In genomic region chr14:75565534-75566140, GRCm38 (mm10) we compare ENCODE assay signal across 9 mouse cellular contexts. TPM values are rescaled to one million over a fixed set of nuclear protein-coding genes. Genes with fewer than 3 reads are reported as not detected.
DNase-seq lines count a peak whose midpoint lies in the region; ATAC-seq and TF ChIP-seq lines count a peak whose summit lies in the region.
"Had no signal": no experiment of that assay in that cellular context is flagged by ENCODE, and none has a peak within 500 bp of the region (broad histone marks: within the 10 kb centered on the region; RNA-seq: fewer than 3 reads in every experiment).

No protein-coding gene starts in this region.

- H3K9me3 ChIP-seq in kidney, embryonic 14.5 days (ENCODE audit: control insufficient read depth, low read length): no peaks in the 10 kb centered on the region
- H3K9me3 ChIP-seq in lung, embryonic 14.5 days (ENCODE audit: low read depth, low read length): no peaks in the 10 kb centered on the region

- no peak overlapping the region for H3K27ac ChIP-seq in kidney, embryonic 14.5 days (ENCODE audit: low read depth, low read length)
- no peak overlapping the region for H3K27ac ChIP-seq in lung, embryonic 14.5 days (ENCODE audit: low read depth)

- no peak overlapping the region for H3K9ac ChIP-seq in kidney, embryonic 14.5 days (ENCODE audit: low read depth, low read length)
- H3K9ac ChIP-seq in lung, embryonic 14.5 days: no peak overlapping the region

- H3K36me3 ChIP-seq in kidney, embryonic 14.5 days (ENCODE audit: control insufficient read depth, insufficient read depth, low read length): no peaks in the 10 kb centered on the region
- H3K36me3 ChIP-seq in lung, embryonic 14.5 days (ENCODE audit: insufficient read depth): no peaks in the 10 kb centered on the region

- no peak overlapping the region for H3K4me2 ChIP-seq in kidney, embryonic 14.5 days (replicated peaks; ENCODE audit: low read depth, low read length)
- no peak overlapping the region for H3K4me2 ChIP-seq in lung, embryonic 14.5 days

- ATAC-seq in kidney, embryonic 14.5 days (ENCODE audit: low FRiP score, low TSS enrichment): peak; percentile 24; the same call in 1 of the 2 replicates
- peak; percentile 44; the same call in 1 of the 2 replicates for ATAC-seq in lung, embryonic 14.5 days (ENCODE audit: insufficient read depth)

- 74% methylated on average over 14 of the region's 14 CpGs for WGBS in kidney, embryonic 14.5 days
- 68% methylated on average over 14 of the region's 14 CpGs for WGBS in lung, embryonic 14.5 days

- H3K4me1 ChIP-seq in kidney, embryonic 14.5 days (ENCODE audit: control insufficient read depth, insufficient read depth, low read length): no peaks in the 10 kb centered on the region
- H3K4me1 ChIP-seq in lung, embryonic 14.5 days (ENCODE audit: insufficient read depth): no peaks in the 10 kb centered on the region

- H3K27me3 ChIP-seq in kidney, embryonic 14.5 days (ENCODE audit: control insufficient read depth, insufficient read depth, low read length): no peaks in the 10 kb centered on the region
- no peaks in the 10 kb centered on the region for H3K27me3 ChIP-seq in lung, embryonic 14.5 days (ENCODE audit: insufficient read depth, low read length)

- H3K4me3 ChIP-seq in kidney, embryonic 14.5 days (ENCODE audit: low read length): no peak overlapping the region
- H3K4me3 ChIP-seq in lung, embryonic 14.5 days (ENCODE audit: low read depth, low read length): no peak overlapping the region

- peak; percentile 78 for DNase-seq in adrenal gland, postnatal 14 days
- DNase-seq in cerebellum, adult 11 months: peak; percentile 89
- DNase-seq in frontal cortex, postnatal 36 days (ENCODE audit: low spot score in 2 of 2): peak; percentile 25 to 39
- DNase-seq in lung, embryonic 14.5 days: peak; percentile 57
- peak; percentile 84 for DNase-seq in retina, postnatal 1 day
- no peak for DNase-seq in B cell, adult 2 months

- no peak for TF ChIP-seq CTCF in lung, embryonic 14.5 days (IDR thresholded peaks at IDR 0.05; ENCODE audit: low read depth)

RNA-seq across cellular contexts. Expression of gene Spert, which starts 27.3 kb away (rescaled TPM):
- not detected in 2 replicates for total RNA-seq in adrenal gland, postnatal 14 days (2021)
- not detected in 2 replicates for polyA plus RNA-seq in kidney, embryonic 14.5 days (2014; fragmentation: Nextera tagmentation; extraction: Ambion mirVana)
- not detected in 2 replicates for polyA plus RNA-seq in lung, embryonic 14.5 days (2014; fragmentation: Nextera tagmentation; extraction: Ambion mirVana)
- total RNA-seq: hematopoietic stem cell, adult 5-6 weeks; neutrophil, adult 5-6 weeks had no signal

Comparison
In these comparisons a context has a peak if more than half of its experiments do, and no peak if none do; other contexts are left out.
1. DNase-seq: peak in adrenal gland, postnatal 14 days (single experiment), cerebellum, adult 11 months (single experiment), frontal cortex, postnatal 36 days (2 of 2), lung, embryonic 14.5 days (single experiment) and retina, postnatal 1 day (single experiment); none in B cell, adult 2 months (0 of 2).